Mouse (Mus musculus) erythroblast, embryonic 14.5 days (primary cell): ENCODE measurements around the gene Opa3.

ENCODE experiments used
- GATA1 ChIP-seq: IDR thresholded peaks from 2 replicates; pipeline ENCODE4 v1.6.1; 2012; ENCODE audit warnings: low read length, inconsistent platforms, mixed read lengths
- TAL1 ChIP-seq: IDR thresholded peaks from 3 replicates; pipeline ENCODE4 v1.6.1; 2012; ENCODE audit warnings: low read length, inconsistent platforms, mixed read lengths

DNA sequence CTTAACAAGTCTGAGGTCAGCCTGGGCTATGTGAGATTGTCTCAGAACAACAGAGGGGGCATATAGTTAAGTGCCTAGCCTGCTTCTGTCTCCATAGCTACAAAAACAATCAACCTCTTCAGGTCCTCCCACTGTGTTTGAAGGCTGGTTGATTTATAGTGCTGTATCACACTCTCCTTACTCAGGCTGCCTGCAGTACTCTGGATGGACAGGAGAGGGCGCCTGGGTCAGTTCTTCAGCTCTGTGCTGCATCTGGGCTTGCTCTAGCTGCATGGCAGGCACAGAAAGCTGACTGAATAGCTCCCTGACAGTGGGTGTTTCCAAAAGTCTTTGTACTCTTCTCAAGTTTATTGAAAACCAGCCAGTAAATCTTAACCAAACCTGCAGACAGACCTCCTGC lies 11.3 kb downstream of the Opa3 start:
- no peak for TF ChIP-seq GATA1
- no peak for TF ChIP-seq TAL1
